Mouse (Mus musculus): Measurements from ENCODE around the gene Tia1. TPM values are rescaled to one million over a fixed set of nuclear protein-coding genes. Genes with fewer than 3 reads are reported as not detected.

The Tia1 gene
- total RNA-seq, 2 experiments from 2014 or later, result 192 TPM

DNA sequence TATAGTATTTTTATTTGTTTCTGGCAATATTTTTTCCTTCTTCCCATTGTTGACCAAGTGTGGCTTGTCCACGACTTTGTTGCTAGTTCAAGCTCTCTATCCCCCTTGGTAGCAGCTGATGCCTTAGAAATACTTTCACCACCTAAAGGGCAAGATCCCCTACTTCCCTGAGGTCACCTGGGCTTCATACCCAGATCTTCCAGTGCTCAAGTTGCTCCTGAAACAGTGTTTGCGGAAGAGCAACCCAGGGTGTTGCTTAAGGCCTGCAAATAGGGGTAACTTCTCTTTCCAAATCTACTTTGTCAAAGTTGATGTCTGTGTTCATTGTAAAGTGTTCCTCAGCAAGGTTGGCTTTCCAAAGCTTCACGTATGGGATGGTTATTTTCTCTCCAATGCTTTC, 15.2 kb downstream of the Tia1 start:
- intact Hi-C loops (cut with DNase I), result no loop called here

DNA sequence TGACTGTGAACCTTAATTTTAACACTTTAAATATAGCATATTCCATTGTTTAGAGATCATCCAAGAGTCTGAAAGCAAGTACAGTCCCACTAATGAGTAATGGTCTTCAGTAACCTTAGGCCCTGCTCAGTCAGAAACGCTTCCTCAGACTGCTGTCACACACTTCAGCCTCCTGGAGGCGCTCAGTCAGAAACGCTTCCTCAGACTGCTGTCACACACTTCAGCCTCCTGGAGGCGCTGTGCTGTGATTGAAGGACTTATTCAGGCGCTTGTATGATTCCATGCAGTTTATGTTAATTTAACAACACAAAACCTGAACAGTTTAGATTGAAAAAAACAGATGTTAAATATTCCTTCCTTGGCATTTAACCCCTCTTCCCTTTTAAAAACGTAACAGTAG, 16.5 kb downstream of the Tia1 start:
- no peak for DNase-seq
- intact Hi-C loops (cut with DNase I), result no loop called here

More for the DNA sequence above, 15.2 kb downstream of the Tia1 start:
- DNase-seq, result no peak

DNA sequence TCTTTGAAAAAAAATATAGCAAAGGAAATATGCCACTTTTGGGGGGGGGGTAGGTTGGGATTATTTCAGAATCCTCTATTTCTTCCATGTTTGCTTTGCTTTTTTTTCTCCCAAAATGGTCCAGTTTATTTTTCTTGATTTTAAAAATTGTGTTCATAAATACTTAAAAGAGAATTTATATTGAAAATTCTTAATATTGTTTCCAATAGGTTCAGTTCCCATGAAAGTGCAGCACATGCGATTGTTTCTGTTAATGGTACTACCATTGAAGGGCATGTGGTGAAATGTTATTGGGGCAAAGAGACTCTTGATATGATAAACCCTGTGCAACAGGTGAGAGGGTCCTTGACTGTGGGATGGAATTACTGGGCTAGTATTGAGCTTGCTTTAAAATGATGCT, 22.3 kb downstream of the Tia1 start, which contains the start of gene Gm44790:
Gene Gm44790 (plus strand): TSS at position 301 of the 400 bp plus-strand sequence.
- no peak for DNase-seq
- intact Hi-C loops (cut with DNase I), result no loop called here

DNA sequence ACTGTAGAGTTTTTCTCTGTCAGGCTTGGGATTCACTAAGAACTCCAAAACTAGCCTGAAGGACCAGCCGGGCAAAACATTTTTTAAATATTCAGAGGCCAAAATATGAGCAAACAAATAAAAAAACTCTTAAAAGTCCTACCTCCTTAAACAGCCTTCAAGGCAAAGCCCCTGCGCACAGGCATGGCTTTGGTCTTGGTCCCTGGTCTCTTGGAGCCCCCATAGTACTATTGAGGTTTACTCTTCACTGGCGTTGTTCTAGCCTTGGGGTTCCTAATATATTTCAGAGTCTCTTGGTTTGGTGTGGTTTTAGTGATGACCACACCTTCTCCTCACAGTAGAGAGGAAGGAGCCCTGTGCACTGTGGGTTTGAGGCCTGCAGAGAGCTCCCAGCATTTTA, 27.5 kb downstream of the Tia1 start:
- intact Hi-C loops (cut with DNase I), result loop anchor here (10.0 kb wide), 1 partner anchor 243 kb away; no protein-coding TSS in a partner anchor
- no peak for DNase-seq

DNA sequence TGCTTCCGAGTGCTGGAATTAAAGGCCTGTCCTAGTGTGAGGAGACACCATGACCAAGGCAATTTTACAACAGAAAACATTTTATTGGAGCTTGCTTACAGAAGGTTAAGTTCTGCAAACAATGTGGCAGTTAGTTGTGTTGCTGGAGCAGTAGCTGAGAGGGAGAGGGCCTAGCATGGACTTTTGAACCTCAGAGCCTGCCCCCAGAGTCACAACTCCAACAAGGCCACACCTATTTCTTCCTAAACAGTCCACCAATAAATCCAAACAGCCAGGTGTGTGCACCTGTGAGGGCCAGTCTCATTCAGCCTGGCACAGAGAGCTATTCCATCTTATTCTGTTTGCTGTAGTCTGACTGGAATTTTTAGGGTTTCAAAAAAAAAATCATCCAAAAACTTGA, 29.7 kb downstream of the Tia1 start:
- DNase-seq, result no peak
- intact Hi-C loops (cut with DNase I), result loop anchor here (10.0 kb wide), 1 partner anchor 241 kb away; no protein-coding TSS in a partner anchor

DNA sequence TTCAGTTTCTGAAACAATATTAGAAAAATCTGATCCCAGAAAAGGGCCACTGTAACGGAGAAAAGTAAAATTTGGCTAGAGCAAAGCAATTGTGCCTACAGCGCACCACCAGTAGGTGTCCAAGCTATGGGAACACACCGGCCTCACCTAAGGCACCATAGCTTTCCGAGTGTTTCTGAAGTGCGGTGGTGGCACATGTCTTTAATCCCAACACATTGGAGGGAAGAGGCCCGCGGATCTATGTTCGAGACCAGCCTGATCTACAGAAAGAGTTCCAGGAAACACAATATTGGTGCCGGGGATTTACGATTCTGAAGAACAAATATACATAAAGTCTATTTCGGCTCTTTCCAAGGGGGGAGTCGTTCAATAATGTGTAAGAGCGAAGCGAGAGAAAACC, 33.7 kb downstream of the Tia1 start:
- DNase-seq, result peak; percentile 40
- intact Hi-C loops (cut with DNase I), result loop anchor here (10.0 kb wide), 1 partner anchor 237 kb away; no protein-coding TSS in a partner anchor

DNA sequence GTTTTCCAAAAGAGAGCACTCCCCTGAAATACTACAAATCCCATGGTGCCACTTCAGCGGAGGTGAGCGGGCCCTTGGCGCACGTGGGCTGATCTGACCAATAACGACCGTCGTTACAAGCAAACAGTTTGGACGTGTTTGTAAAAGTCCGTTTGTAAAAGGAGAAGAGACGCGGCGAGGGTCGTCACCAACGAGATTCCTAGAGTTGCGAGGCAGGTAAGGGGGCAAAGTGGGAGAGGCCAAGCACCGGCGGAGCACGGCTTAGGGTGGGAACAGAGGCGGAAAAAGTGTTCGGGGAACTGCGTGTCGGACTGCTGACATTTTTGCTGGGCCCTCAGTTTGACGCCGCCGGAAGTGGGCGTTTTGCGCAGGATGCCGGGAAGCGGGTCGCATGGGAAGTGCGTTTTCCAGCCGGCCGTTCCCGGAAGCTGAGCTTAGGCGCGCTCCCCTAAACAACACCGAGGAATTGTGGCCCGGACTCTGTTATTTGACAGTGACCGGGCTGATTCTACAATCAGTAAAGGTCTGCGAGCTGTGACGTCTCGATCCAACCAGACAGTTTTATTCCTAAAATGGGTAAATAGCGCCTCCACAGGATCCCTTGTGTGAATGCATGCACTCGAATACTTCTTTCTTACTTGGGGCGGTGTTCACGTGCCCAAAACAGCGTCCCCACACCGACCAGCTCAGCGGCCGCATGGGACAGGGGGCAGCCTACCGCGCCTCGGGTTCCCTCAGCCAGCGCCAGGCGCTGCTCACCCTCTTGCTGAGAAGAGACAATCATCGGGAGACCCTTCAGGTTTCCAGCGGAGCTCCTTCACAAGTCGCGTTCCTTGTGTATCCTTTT, 34.5 kb downstream of the Tia1 start, which contains the start of gene C87436:
Gene C87436 (plus strand): TSS at position 103 of the 847 bp plus-strand sequence.
- intact Hi-C loops (cut with DNase I), result loop anchor here (10.0 kb wide), 1 partner anchor 236 kb away; no protein-coding TSS in a partner anchor
- DNase-seq, result peak; percentile 94

DNA sequence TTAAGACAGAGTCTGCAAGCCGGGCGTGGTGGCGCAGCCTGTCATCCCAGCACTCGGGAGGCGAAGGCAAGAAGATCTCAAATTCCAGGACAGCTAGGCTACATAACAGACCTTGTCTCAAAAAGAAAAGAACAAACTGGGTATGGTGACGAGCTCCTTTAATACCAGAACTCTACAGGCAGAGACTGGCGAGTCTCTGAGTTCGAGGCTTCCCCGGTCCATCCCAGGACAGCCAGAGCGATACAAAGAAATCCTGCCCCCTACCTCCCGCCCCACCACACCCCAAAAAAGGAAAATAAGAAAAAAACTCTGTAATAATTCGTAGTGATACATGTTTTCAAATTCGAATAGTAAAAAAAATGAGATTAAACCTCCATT, 35.1 kb downstream of the Tia1 start:
- intact Hi-C loops (cut with DNase I), result loop anchor here (10.0 kb wide), 1 partner anchor 236 kb away; no protein-coding TSS in a partner anchor
- no peak for DNase-seq

DNA sequence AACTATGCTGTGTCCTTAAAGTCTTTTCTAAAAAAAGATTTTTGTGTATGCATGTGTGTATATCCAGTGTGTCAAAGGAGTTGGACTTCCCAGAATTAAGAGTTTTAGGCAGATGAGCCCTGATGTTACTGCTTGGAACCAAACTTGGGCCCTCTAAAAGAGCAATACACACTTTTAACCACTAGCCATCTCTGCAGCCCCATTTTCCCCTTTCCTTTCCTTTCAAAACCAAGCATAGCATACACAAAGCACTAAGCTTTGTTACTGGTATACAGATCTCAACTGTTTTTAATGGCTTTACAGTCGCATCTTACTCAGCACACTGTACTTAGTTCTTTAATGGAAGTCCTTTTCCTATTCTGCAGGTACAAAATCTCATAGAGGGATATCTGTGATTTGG, 35.5 kb downstream of the Tia1 start:
- no peak for DNase-seq
- intact Hi-C loops (cut with DNase I), result loop anchor here (10.0 kb wide), 1 partner anchor 235 kb away; no protein-coding TSS in a partner anchor

DNA sequence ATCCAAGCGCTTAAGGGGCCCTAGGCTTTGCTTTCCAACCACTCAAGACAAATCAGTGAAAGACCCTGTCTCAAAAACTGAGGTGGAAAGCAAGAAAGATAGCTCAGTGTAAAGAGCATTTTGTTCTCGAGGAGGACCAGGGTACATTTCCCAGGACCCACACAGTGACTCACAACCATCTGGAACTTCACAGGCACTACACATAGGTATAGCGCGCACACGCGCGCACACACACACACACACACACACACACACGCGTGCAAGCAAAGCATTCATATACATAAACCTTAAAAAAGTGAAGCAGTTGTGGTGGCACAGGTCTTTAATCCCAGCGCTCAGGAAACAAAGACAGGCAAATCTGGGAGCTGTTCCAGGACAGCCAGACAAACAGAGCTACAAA, 37.6 kb downstream of the Tia1 start:
- DNase-seq, result no peak
- intact Hi-C loops (cut with DNase I), result no loop called here

DNA sequence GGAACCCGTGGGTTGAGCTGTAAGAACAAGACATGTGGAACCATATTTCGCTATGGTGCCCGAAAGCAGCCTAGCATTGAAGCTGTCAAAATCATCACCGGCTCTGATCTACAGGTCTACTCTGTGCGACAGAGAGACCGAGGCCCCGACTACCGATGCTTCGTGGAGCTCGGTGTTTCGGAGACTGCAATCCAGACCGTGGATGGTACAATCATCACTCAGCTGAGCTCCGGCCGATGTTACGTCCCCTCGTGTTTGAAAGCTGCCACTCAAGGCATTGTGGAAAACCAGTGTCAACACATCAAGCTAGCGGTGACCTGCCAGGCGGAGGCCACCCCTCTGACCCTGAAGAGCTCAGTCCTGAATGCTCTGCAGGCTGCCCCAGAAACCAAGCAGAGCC, 41.5 kb downstream of the Tia1 start:
- intact Hi-C loops (cut with DNase I), result no loop called here
- DNase-seq, result no peak

DNA sequence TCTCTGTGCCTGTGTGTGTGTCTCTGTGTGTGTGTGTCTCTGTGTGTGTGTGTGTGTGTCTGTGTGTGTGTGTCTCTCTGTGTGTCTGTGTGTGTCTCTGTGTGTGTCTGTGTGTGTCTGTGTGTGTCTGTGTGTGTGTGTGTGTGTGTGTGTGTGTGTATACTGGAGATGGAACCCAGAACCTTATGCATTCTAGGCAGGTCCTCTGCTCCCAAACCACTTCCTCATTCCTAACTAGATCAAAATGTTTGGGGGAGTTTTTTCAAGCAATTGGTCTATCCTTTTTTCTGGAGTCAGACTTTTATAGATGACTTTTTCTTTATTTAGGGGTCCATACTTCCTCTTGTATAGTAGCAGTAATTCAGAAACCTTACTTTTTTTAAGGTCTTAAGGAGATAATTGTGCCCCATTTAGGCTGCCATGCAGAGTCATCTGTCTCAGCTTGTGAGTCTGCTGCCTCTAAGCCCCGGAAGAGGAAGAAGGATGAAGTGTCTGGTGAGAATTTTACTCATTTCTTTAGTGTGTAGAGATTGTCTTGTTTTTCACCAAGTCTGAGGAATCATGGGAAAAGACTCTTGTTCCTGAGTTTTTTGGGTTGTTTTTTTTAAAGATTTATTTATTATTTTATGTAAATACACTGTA, 43.0 kb downstream of the Tia1 start:
- DNase-seq, result no peak
- intact Hi-C loops (cut with DNase I), result no loop called here

DNA sequence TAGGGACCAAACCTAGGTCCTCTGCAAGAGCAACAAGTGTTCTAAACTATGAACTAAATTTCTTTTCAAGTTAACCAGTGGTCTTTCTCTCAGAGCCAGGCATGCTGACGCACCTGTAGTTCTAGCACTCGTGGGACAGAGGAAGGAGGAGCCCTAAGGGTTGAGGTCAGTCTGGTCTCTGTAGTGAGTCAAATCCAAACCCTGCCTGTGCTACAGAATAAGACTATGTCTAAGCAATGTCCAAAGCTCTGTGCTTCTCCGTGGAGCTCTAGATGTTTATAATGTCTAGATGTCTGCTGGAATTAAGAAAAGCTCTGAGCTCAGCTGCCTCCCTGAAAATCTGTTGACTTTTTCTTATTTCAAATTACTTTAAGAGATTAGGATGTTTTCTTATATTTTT, 52.7 kb downstream of the Tia1 start:
- DNase-seq, result no peak
- intact Hi-C loops (cut with DNase I), result no loop called here

DNA sequence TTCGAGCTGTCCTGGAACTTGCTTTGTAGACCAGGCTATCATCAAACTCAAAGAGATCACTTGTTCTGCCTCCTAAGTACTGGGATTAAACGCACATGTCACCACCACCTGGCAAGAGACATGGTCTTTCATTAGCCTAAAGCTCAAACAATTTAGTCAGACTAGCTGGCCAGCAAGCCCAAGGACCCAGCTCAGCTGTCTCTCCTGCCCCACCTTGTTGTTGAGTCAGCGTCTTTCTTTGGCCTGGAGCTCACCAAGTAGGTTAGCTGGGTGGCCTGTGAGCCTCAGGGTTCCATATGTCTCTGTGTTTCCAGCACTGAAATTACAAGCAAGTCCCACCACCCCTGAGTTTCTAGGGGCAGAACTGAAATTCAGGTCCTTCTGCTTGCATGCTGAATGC, 59.1 kb downstream of the Tia1 start:
- intact Hi-C loops (cut with DNase I), result no loop called here
- DNase-seq, result no peak

DNA sequence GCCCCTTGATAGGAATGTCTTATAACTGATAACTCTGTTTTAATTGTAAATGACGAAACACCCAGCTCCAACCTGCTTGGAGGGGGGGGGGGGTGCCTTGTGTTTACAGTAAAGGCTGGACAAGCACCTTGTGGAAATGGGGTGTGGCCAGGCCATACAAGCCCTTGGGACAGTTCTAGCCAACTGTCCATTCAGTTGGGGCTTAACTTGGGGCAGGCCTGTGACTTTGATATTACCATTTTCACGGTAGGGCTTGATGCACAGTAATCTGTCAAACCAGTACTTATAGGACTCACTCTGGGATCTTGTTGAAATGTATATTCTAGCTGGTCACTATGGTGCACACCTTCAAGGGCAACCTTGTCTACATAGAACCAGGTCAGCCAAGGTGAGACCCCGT, 67.3 kb downstream of the Tia1 start:
- intact Hi-C loops (cut with DNase I), result loop anchor here (5.0 kb wide), 1 partner anchor 51 kb away; no protein-coding TSS in a partner anchor

DNA sequence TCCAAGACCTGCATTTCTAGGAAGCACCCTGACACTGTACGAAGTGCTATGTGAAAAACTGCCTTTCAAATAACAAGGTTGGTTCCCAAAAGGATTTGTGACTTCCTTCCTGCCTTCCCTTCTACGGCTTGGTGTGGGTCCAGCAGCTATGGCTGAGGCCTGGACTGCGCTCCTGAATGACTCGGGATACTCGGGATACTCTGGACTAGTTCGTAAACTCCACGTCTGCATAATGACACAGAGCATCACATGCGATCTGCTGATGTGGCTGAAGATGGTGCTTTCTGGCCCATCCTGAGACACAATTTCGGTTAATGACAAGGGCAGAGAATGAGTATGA, 67.7 kb downstream of the Tia1 start:
- DNase-seq, result peak; percentile 16
- intact Hi-C loops (cut with DNase I), result loop anchor here (5.0 kb wide), 1 partner anchor 51 kb away; no protein-coding TSS in a partner anchor

More for the DNA sequence above, 67.3 kb downstream of the Tia1 start:
- DNase-seq, result no peak

DNA sequence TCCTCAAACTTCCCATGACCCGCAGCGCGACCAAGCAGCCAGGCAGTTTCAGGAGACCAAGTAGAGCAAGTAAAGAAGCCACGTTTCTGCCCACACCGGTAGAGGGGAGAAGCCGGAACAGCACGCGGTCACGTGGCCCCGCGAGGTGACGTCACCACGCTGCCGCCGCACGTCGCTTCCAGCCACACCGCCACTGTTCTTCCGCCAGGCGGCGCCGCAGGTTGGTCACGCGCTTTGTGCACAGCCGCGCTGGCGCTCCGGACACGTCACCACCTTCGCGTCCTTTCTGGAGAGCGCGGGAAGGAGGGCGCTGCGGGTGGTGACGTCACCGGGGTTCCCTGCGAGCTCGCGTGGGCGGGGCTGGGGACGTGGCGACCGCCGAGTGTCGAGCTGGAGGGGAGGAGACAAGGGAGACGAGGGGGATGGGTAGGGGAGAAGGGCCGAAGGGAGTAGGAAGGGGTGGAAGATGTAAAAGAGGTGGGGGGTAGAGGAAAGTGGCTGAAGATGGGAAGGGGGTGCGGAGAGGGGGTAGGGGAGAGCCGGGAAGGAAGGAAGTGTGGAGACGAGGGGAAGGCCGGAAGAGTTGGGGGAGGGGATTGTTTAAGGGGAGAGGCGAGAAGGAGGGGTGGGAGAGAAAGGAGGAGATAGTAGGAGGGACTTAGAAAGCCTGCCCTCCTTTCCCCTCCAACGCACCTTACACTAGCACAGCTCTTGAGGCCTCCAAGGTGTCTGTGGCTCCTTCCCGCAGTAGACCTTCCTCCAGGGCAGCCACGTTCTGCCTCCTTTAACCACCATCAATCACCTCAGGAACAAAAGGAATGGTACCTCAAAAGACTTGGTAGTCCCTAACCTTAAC, 68.3 kb downstream of the Tia1 start:
- peak; percentile 100 for DNase-seq
- intact Hi-C loops (cut with DNase I), result loop anchor here (5.0 kb wide), 1 partner anchor 50 kb away; no protein-coding TSS in a partner anchor

DNA sequence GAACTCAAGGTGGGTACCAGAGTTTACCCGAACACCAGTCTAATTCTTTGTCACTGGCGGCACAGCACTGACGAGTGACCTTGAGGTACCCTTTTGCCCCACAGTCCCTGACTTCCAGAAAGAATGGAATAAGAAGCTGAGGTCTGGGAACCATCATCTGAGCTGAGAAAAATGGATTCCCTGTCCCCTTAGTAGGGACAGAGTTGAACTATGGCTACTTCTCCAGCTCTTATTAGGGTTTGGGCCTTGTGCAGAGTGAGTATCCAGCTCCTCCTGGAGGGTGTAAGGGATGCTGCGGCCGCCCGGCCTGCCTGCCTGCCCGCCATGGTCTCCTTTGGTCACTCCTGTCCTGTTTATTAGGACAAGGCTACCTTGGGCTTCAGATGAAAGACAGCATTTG, 69.1 kb downstream of the Tia1 start:
- peak; percentile 22 for DNase-seq
- intact Hi-C loops (cut with DNase I), result loop anchor here (5.0 kb wide), 1 partner anchor 49 kb away; no protein-coding TSS in a partner anchor

DNA sequence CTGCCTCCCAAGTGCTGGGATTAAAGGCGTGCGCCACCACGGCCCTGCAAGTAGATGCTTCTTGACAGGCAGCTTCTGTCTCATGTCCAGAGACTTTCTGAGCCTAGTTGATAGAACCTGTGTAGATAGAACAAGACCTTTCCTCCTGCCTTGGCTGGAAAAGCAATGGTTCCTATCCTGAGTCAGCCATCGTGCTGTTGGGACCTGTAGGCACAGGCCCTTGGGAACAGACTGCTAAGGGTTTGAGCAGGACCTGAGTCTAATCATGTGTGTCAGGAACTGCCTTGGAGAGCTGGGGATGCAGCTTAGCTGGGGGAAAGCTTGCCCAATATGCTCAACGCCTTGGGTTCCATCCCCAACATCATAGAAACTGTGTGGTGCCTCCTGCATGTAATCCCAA, 70.1 kb downstream of the Tia1 start:
- intact Hi-C loops (cut with DNase I), result loop anchor here (5.0 kb wide), 1 partner anchor 48 kb away; no protein-coding TSS in a partner anchor
- DNase-seq, result no peak

DNA sequence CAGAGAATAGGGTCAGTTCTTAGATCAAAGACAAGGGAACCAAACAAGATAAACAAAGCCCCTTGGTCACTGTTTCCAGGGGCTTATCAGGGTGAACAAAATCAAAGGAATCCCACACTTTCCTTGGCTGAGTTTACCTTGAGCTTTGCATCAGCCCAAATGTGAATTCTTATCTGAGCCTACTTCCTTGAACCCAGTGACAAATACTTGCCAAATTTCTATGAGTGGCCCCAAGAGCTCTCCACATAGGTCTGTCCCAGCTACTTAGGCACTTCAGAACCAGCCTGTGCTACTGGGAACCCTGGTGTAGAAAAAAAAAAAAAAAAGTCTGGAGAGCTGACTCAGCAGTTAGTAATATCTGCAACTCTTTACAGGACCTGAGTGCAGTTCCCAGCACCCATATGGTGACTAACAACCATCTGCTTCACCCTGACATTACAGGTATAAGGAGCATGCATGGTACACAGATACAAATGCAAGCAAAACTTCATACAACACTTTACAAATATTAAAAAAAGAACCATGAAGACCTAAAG, 70.7 kb downstream of the Tia1 start:
- no peak for DNase-seq
- intact Hi-C loops (cut with DNase I), result loop anchor here (5.0 kb wide), 1 partner anchor 48 kb away; no protein-coding TSS in a partner anchor
